Mouse (Mus musculus): ENCODE results near the gene Camk1.

- no peak for TF ChIP-seq CTCF (IDR thresholded peaks at IDR 0.05; ENCODE audit: borderline replicate concordance, control insufficient read depth, extremely low read depth, insufficient read depth, low read length, poor library complexity)
- TF ChIP-seq POLR2A (IDR thresholded peaks at IDR 0.05; ENCODE audit: control insufficient read depth, extremely low read depth, insufficient read depth, low read length, poor library complexity): no peak
Observed at GRCm38 (mm10) chr6:113301350-113301749, 42.4 kb downstream of the Camk1 start.

All from thymus, adult 2 months (tissue).